Comparison of ENCODE assay signal across 13 mouse cellular contexts in the genomic region with DNA sequence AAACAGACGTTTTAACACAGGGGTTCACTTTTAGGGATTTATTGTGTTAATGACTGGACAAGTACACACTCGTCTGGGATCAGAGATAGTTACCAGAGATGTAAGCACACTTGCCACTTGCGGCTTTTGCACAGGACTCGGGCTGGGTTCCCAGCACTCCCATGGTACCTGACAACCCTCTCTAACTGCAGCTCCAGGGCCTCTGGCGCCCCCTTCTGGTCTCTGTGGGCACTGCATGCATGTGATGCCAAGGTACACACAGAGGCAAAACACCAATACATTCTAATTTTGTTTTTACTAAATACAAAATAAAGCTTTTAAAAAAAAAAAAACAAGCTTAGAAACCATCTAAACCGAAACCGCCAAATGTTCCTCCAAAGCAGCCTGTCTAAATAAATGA. TPM values are rescaled to one million over a fixed set of nuclear protein-coding genes. Genes with fewer than 3 reads are reported as not detected.
DNase-seq lines count a peak whose midpoint lies in the region; ATAC-seq and TF ChIP-seq lines count a peak whose summit lies in the region.
"Had no signal": no experiment of that assay in that cellular context is flagged by ENCODE, and none has a peak within 500 bp of the region (broad histone marks: within the 10 kb centered on the region; RNA-seq: fewer than 3 reads in every experiment).

No protein-coding gene starts in this region.

- 83% methylated on average over 7 of the region's 7 CpGs for WGBS in intestine, postnatal 0 days
- 76% methylated on average over 7 of the region's 7 CpGs for WGBS in intestine, embryonic 15.5 days
- WGBS in midbrain, embryonic 11.5 days, result 82% methylated on average over 7 of the region's 7 CpGs
- WGBS in midbrain, embryonic 14.5 days, result 84% methylated on average over 7 of the region's 7 CpGs

- no peaks in the 10 kb centered on the region for H3K9me3 ChIP-seq in intestine, postnatal 0 days (ENCODE audit: control insufficient read depth)
- no peaks in the 10 kb centered on the region for H3K9me3 ChIP-seq in intestine, embryonic 15.5 days
- no peaks in the 10 kb centered on the region for H3K9me3 ChIP-seq in midbrain, embryonic 11.5 days (ENCODE audit: control insufficient read depth, low read length)
- H3K9me3 ChIP-seq in midbrain, embryonic 14.5 days (ENCODE audit: control insufficient read depth, low read length), result no peaks in the 10 kb centered on the region
- no peaks in the 10 kb centered on the region for H3K9me3 ChIP-seq in MEL (replicated peaks; ENCODE audit: insufficient read depth, low read length)
- H3K9me3 ChIP-seq: heart, embryonic 12.5 days; hindbrain, embryonic 15.5 days; lung, embryonic 15.5 days had no signal

- H3K4me3 ChIP-seq in intestine, postnatal 0 days (ENCODE audit: low read depth, low read length), result no peak overlapping the region
- H3K4me3 ChIP-seq in intestine, embryonic 15.5 days (replicated peaks), result no peak overlapping the region
- no peak overlapping the region for H3K4me3 ChIP-seq in midbrain, embryonic 11.5 days (ENCODE audit: low read depth, low read length)
- H3K4me3 ChIP-seq in midbrain, embryonic 14.5 days (replicated peaks; ENCODE audit: low read depth, low read length), result no peak overlapping the region
- no peak overlapping the region for H3K4me3 ChIP-seq in MEL (ENCODE audit: control insufficient read depth in 1 of 2, insufficient read depth in 1 of 2, low read depth in 2 of 2, low read length in 2 of 2)
- H3K4me3 ChIP-seq: heart, embryonic 12.5 days; hindbrain, embryonic 15.5 days; lung, embryonic 15.5 days had no signal

- no peak overlapping the region for H3K4me2 ChIP-seq in intestine, postnatal 0 days (replicated peaks; ENCODE audit: low read depth)
- H3K4me2 ChIP-seq in intestine, embryonic 15.5 days (replicated peaks), result no peak overlapping the region
- no peak overlapping the region for H3K4me2 ChIP-seq in midbrain, embryonic 11.5 days
- no peak overlapping the region for H3K4me2 ChIP-seq in midbrain, embryonic 14.5 days (ENCODE audit: low read length)
- H3K4me2 ChIP-seq: heart, embryonic 12.5 days; hindbrain, embryonic 15.5 days; lung, embryonic 15.5 days had no signal

- no peak for TF ChIP-seq POLR2A in MEL (IDR thresholded peaks at IDR 0.05; ENCODE audit: control insufficient read depth in 1 of 2, insufficient read depth in 1 of 2, low read depth in 1 of 2, low read length in 2 of 2, poor library complexity in 1 of 2)

- no peak overlapping the region for H3K9ac ChIP-seq in intestine, postnatal 0 days (ENCODE audit: low read depth, low read length)
- H3K9ac ChIP-seq in intestine, embryonic 15.5 days, result no peak overlapping the region
- H3K9ac ChIP-seq in midbrain, embryonic 11.5 days (ENCODE audit: low read length), result no peak overlapping the region
- no peak overlapping the region for H3K9ac ChIP-seq in midbrain, embryonic 14.5 days (replicated peaks; ENCODE audit: low read length)
- no peak overlapping the region for H3K9ac ChIP-seq in MEL (ENCODE audit: control insufficient read depth, low read depth, low read length, poor library complexity, severe bottlenecking)
- H3K9ac ChIP-seq: heart, embryonic 12.5 days; hindbrain, embryonic 15.5 days; lung, embryonic 15.5 days had no signal

- H3K27ac ChIP-seq in intestine, postnatal 0 days (ENCODE audit: low read depth, low read length), result no peak overlapping the region
- no peak overlapping the region for H3K27ac ChIP-seq in intestine, embryonic 15.5 days
- no peak overlapping the region for H3K27ac ChIP-seq in midbrain, embryonic 11.5 days (ENCODE audit: low read depth, low read length)
- H3K27ac ChIP-seq in midbrain, embryonic 14.5 days (replicated peaks; ENCODE audit: low read depth, low read length), result no peak overlapping the region
- H3K27ac ChIP-seq in MEL (ENCODE audit: control insufficient read depth, low read depth, low read length), result no peak overlapping the region
- H3K27ac ChIP-seq: hindbrain, embryonic 15.5 days had no signal

- no peaks in the 10 kb centered on the region for H3K27me3 ChIP-seq in intestine, postnatal 0 days (replicated peaks; ENCODE audit: control insufficient read depth, insufficient read depth, low read length)
- no peaks in the 10 kb centered on the region for H3K27me3 ChIP-seq in intestine, embryonic 15.5 days (replicated peaks)
- H3K27me3 ChIP-seq in midbrain, embryonic 11.5 days (ENCODE audit: control insufficient read depth, insufficient read depth, low read length), result no peaks in the 10 kb centered on the region
- H3K27me3 ChIP-seq in midbrain, embryonic 14.5 days (ENCODE audit: control insufficient read depth, insufficient read depth, low read length), result no peaks in the 10 kb centered on the region
- H3K27me3 ChIP-seq in MEL (ENCODE audit: control insufficient read depth in 1 of 2, insufficient read depth in 2 of 2, low read length in 2 of 2), result no peaks in the 10 kb centered on the region
- H3K27me3 ChIP-seq: heart, embryonic 12.5 days; hindbrain, embryonic 15.5 days; lung, embryonic 15.5 days; Patski had no signal

- DNase-seq in midbrain, embryonic 11.5 days (ENCODE audit: low spot score, missing footprints), result peak; percentile 84
- DNase-seq in midbrain, embryonic 14.5 days, result no peak
- DNase-seq in MEL (ENCODE audit: low read depth, low spot score), result peak; percentile 28
- DNase-seq in induced T-regulatory cell, adult 2 months (ENCODE audit: low read depth), result peak; percentile 10
- DNase-seq in natural killer cell, adult 2 months (ENCODE audit: low spot score in 2 of 2), result no peak
- DNase-seq in yolk sac, embryonic 10.5 days (ENCODE audit: low spot score), result no peak
- DNase-seq: adrenal gland, postnatal 25 days had no signal

- no peaks in the 10 kb centered on the region for H3K79me2 ChIP-seq in MEL (ENCODE audit: control insufficient read depth, insufficient read depth, low read length, poor library complexity)

- no peaks in the 10 kb centered on the region for H3K36me3 ChIP-seq in intestine, postnatal 0 days (ENCODE audit: control insufficient read depth, insufficient read depth)
- H3K36me3 ChIP-seq in intestine, embryonic 15.5 days, result no peaks in the 10 kb centered on the region
- H3K36me3 ChIP-seq in midbrain, embryonic 11.5 days (ENCODE audit: control insufficient read depth, insufficient read depth, low read length), result no peaks in the 10 kb centered on the region
- no peaks in the 10 kb centered on the region for H3K36me3 ChIP-seq in midbrain, embryonic 14.5 days (ENCODE audit: control insufficient read depth, insufficient read depth, low read length)
- H3K36me3 ChIP-seq in MEL (ENCODE audit: control insufficient read depth in 1 of 2, insufficient read depth in 2 of 2, low read length in 2 of 2), result no peaks in the 10 kb centered on the region
- H3K36me3 ChIP-seq: heart, embryonic 12.5 days; hindbrain, embryonic 15.5 days; lung, embryonic 15.5 days had no signal

- peaks cover 36% of the 10 kb centered on the region for H3K4me1 ChIP-seq in intestine, postnatal 0 days (replicated peaks; ENCODE audit: control insufficient read depth, insufficient read depth, low read length)
- H3K4me1 ChIP-seq in intestine, embryonic 15.5 days (replicated peaks), result peaks cover 55% of the 10 kb centered on the region
- H3K4me1 ChIP-seq in midbrain, embryonic 11.5 days (ENCODE audit: control insufficient read depth, insufficient read depth, low read length), result peaks cover 23% of the 10 kb centered on the region
- H3K4me1 ChIP-seq in midbrain, embryonic 14.5 days (ENCODE audit: control insufficient read depth, insufficient read depth, low read length), result peaks cover 26% of the 10 kb centered on the region; the same call in 1 of the 2 replicates
- H3K4me1 ChIP-seq in MEL (ENCODE audit: control insufficient read depth in 1 of 2, insufficient read depth in 2 of 2, low read length in 2 of 2), result no peaks in the 10 kb centered on the region; a peak in 1 of 4 replicates

- TF ChIP-seq RAD21 in MEL (IDR thresholded peaks at IDR 0.05; ENCODE audit: low read depth, low read length), result peak; percentile 18

- no peak for ATAC-seq in intestine, postnatal 0 days
- ATAC-seq in intestine, embryonic 15.5 days, result no peak
- no peak for ATAC-seq in midbrain, embryonic 11.5 days (ENCODE audit: low FRiP score)
- no peak for ATAC-seq in midbrain, embryonic 14.5 days (ENCODE audit: low FRiP score, low TSS enrichment)
- ATAC-seq: Patski had no signal

- TF ChIP-seq EP300 in MEL (IDR thresholded peaks at IDR 0.05; ENCODE audit: low read depth in 1 of 2, low read length in 2 of 2), result no peak

- peak; percentile 63 for TF ChIP-seq CTCF in intestine, postnatal 0 days (IDR thresholded peaks at IDR 0.05; ENCODE audit: low read depth)
- TF ChIP-seq CTCF in MEL (IDR thresholded peaks at IDR 0.05 in 2 of 3, conservative IDR thresholded peaks at IDR 0.05 in 1 of 3; ENCODE audit: control insufficient read depth in 1 of 3, insufficient read depth in 1 of 3, low read depth in 2 of 3, low read length in 3 of 3, poor library complexity in 1 of 3, severe bottlenecking in 1 of 3), result peak; percentile 59 to 76 (median 72)

TF ChIP-seq in MEL, 35 proteins besides CTCF, POLR2A, EP300 and RAD21 (continues in another document):
- TF ChIP-seq ZKSCAN1 (IDR thresholded peaks at IDR 0.05; ENCODE audit: low read depth, low read length) (no peak), CHD1 (IDR thresholded peaks at IDR 0.05; ENCODE audit: low read depth, low read length) (no peak), MXI1 (IDR thresholded peaks at IDR 0.05; ENCODE audit: low read depth, low read length) (no peak), GATA1 (IDR thresholded peaks at IDR 0.05; ENCODE audit: low read depth, low read length) (no peak), JUND (IDR thresholded peaks at IDR 0.05; ENCODE audit: low read depth, low read length) (no peak), UBTF (IDR thresholded peaks at IDR 0.05; ENCODE audit: borderline replicate concordance, insufficient read depth, low read depth, low read length) (no peak), SMC3 (IDR thresholded peaks at IDR 0.05; ENCODE audit: low read depth, low read length) (no peak; the same call in 1 of the 2 replicates), MEF2A (IDR thresholded peaks at IDR 0.05; ENCODE audit: extremely low read depth, insufficient replicate concordance, low read depth, low read length, poor library complexity, severe bottlenecking) (no peak), USF1 (IDR thresholded peaks at IDR 0.05; ENCODE audit: low read depth, low read length) (no peak), SIN3A (IDR thresholded peaks at IDR 0.05; ENCODE audit: low read length) (no peak), CHD2 (IDR thresholded peaks at IDR 0.05; ENCODE audit: low read length) (no peak), BHLHE40 (IDR thresholded peaks at IDR 0.05; ENCODE audit: borderline replicate concordance, low read depth, low read length) (no peak)

RNA-seq across cellular contexts. Expression of a gene that starts 58.4 kb away (rescaled TPM):
- polyA plus RNA-seq in intestine, postnatal 0 days (2015; fragmentation: Nextera tagmentation; extraction: Ambion mirVana), result 21.4 TPM in 2 replicates
- polyA plus RNA-seq in intestine, embryonic 15.5 days (2015; fragmentation: Nextera tagmentation; extraction: Ambion mirVana), result 35.9 and 37.0 TPM in 2 replicates
- 13.5 and 14.5 TPM in 2 replicates for polyA plus RNA-seq in midbrain, embryonic 11.5 days (2014; fragmentation: Nextera tagmentation; extraction: Ambion mirVana)
- 7.2 and 8.6 TPM in 2 replicates for polyA plus RNA-seq in midbrain, embryonic 14.5 days (2014; fragmentation: Nextera tagmentation; extraction: Ambion mirVana)
- 5.4 and 6.2 TPM in 2 replicates for total RNA-seq in MEL (2012; rRNA removed)
- polyA plus RNA-seq in MEL (2012; ENCODE audit: insufficient read depth in 1 of 2, insufficient read length in 2 of 2, low read depth in 1 of 2, low replicate concordance in 2 of 2, missing spikeins in 1 of 2), result 1 to 10 TPM in 1 of 2 experiments, not detected in 1; 9.4 TPM

Comparison
In these comparisons a context has a peak if more than half of its experiments do, and no peak if none do; other contexts are left out.
1. DNase-seq: peak in midbrain, embryonic 11.5 days (single experiment), MEL (single experiment) and induced T-regulatory cell, adult 2 months (single experiment); none in midbrain, embryonic 14.5 days (single experiment), natural killer cell, adult 2 months (0 of 2) and yolk sac, embryonic 10.5 days (single experiment).